Mouse (Mus musculus): Measurements from ENCODE around the gene Wdr31. TPM values are rescaled to one million over a fixed set of nuclear protein-coding genes. Genes with fewer than 3 reads are reported as not detected.

Gene Wdr31
- 6.3 and 7.9 TPM in 2 replicates for polyA plus RNA-seq (2014; fragmentation: Nextera tagmentation; extraction: Ambion mirVana)

DNA sequence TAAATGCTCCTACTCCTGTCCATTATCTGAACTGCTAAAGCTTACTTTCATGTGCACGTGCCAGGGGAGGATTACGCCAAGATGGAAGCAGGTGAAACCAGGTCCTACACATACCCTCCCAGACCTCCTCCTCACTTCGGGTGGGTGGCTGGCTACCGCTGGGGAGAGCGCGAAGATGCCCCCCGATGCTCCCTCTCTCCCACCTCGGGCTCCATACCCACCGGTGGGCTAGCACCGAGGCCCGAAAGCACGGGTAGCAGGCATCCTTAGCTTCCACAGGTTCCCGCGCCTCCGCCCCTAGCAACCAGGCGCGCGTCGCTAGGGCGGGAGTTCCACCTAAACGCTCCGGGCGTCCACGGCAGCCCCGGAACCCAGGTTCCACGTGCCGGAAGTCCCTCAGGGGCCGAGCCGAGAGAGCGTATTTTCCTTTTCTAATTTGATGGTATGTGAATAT lies at the start of gene Wdr31:
Gene Wdr31 (minus strand): TSS at position 299 of the 454 bp plus-strand sequence.
- Histone ChIP-seq H3K9me3 (ENCODE audit: control insufficient read depth, low read length) (no peaks in the 10 kb centered on the region), H3K27me3 (ENCODE audit: control insufficient read depth, insufficient read depth, low read length) (no peaks in the 10 kb centered on the region), H3K4me3 (ENCODE audit: low read depth, low read length) (peak within 1 kb of the TSS; percentile 55), H3K27ac (ENCODE audit: low read depth, low read length) (no peak within 1 kb of the TSS), H3K4me2 (peak within 1 kb of the TSS; percentile 87), H3K36me3 (ENCODE audit: control insufficient read depth, insufficient read depth, low read length) (no peaks in the 10 kb centered on the region), H3K9ac (ENCODE audit: low read length) (peak within 1 kb of the TSS; percentile 74), H3K4me1 (ENCODE audit: control insufficient read depth, insufficient read depth, low read length) (peaks cover 7% of the 10 kb centered on the region; the same call in 1 of the 2 replicates)
- DNase-seq (ENCODE audit: low spot score, missing footprints) (peak; percentile 99), ATAC-seq (ENCODE audit: low FRiP score) (peak; percentile 93)
- 2% methylated on average over 30 of the region's 30 CpGs for WGBS

GRCm38 (mm10) chr4:62519849-62520233 lies 49.1 kb upstream of the Wdr31 start, which contains the start of gene Alad:
TSS of gene Alad (minus strand) at chr4:62519918.
- Histone ChIP-seq H3K27ac (ENCODE audit: low read depth, low read length) (peak within 1 kb of the TSS; percentile 67), H3K9me3 (ENCODE audit: control insufficient read depth, low read length) (no peaks in the 10 kb centered on the region), H3K4me1 (ENCODE audit: control insufficient read depth, insufficient read depth, low read length) (peaks cover 23% of the 10 kb centered on the region), H3K4me2 (peak within 1 kb of the TSS; percentile 70), H3K36me3 (ENCODE audit: control insufficient read depth, insufficient read depth, low read length) (no peaks in the 10 kb centered on the region), H3K4me3 (ENCODE audit: low read depth, low read length) (peak within 1 kb of the TSS; percentile 65), H3K27me3 (ENCODE audit: control insufficient read depth, insufficient read depth, low read length) (no peaks in the 10 kb centered on the region), H3K9ac (ENCODE audit: low read length) (peak within 1 kb of the TSS; percentile 79)
- under 1% methylated on average over 37 of the region's 37 CpGs for WGBS
- DNase-seq (ENCODE audit: low spot score, missing footprints), result no peak
- peak; percentile 90 for ATAC-seq (ENCODE audit: low FRiP score)

DNA sequence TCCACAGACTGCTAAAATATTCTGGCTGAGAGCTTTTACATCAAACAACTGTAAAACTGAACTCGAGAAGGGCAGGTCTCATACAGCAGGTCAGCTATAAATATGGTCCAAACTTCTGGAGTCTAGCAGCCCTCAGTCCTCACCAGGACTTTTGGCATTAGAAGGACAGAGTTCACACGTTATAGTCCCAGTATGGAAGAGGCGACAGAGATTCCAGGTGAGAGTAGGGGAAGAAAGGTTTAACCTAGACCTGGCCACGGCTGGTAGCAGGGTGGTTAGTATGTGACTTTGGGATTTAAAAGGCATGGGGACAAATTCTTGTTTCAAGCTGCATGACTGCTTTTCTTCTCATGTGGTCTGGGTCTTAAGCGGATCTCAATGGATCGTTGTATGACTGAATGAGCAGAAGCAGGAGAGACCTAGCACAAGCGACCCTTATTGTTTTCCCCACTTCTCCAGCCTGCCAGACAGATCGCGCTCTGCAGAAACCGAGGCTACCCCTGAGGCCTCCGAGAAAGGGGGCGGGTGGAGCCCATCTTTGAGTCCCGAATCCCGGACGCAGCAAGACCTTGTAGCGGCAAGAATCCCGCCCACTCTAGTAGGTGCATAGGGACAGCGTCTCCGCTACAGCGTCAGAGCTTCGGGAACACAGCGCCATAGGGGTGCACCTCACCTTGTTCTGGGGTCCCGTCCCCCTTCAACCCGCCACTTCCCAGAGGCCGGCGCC lies 48.6 kb upstream of the Wdr31 start:
- WGBS, result 2% methylated on average over 26 of the region's 26 CpGs
- ATAC-seq (ENCODE audit: low FRiP score) (peak; percentile 82), DNase-seq (ENCODE audit: low spot score, missing footprints) (peak; percentile 98)
- Histone ChIP-seq H3K9me3 (ENCODE audit: control insufficient read depth, low read length) (no peaks in the 10 kb centered on the region), H3K27me3 (ENCODE audit: control insufficient read depth, insufficient read depth, low read length) (no peaks in the 10 kb centered on the region), H3K4me2 (peak overlapping the region; percentile 70), H3K4me3 (ENCODE audit: low read depth, low read length) (peak overlapping the region; percentile 65), H3K36me3 (ENCODE audit: control insufficient read depth, insufficient read depth, low read length) (no peaks in the 10 kb centered on the region), H3K27ac (ENCODE audit: low read depth, low read length) (peak overlapping the region; percentile 67; the same call in 1 of the 2 replicates), H3K4me1 (ENCODE audit: control insufficient read depth, insufficient read depth, low read length) (peaks cover 19% of the 10 kb centered on the region), H3K9ac (ENCODE audit: low read length) (peak overlapping the region; percentile 79)

- peak; percentile 86 for DNase-seq (ENCODE audit: low spot score, missing footprints)
- Histone ChIP-seq H3K4me2 (peak overlapping the region; percentile 70), H3K4me1 (ENCODE audit: control insufficient read depth, insufficient read depth, low read length) (peaks cover 14% of the 10 kb centered on the region), H3K36me3 (ENCODE audit: control insufficient read depth, insufficient read depth, low read length) (no peaks in the 10 kb centered on the region), H3K27me3 (ENCODE audit: control insufficient read depth, insufficient read depth, low read length) (no peaks in the 10 kb centered on the region), H3K27ac (ENCODE audit: low read depth, low read length) (no peak overlapping the region), H3K9ac (ENCODE audit: low read length) (peak overlapping the region; percentile 79; the same call in 1 of the 2 replicates), H3K4me3 (ENCODE audit: low read depth, low read length) (peak overlapping the region; percentile 65), H3K9me3 (ENCODE audit: control insufficient read depth, low read length) (no peaks in the 10 kb centered on the region)
- WGBS, result 56% methylated on average over 13 of the region's 13 CpGs
- ATAC-seq (ENCODE audit: low FRiP score), result peak; percentile 8; the same call in 1 of the 2 replicates
Measured at GRCm38 (mm10) chr4:62518416-62519121, 47.9 kb upstream of the Wdr31 start.

- WGBS, result 86% methylated on average over 10 of the region's 10 CpGs
- Histone ChIP-seq H3K9ac (ENCODE audit: low read length) (no peak overlapping the region), H3K36me3 (ENCODE audit: control insufficient read depth, insufficient read depth, low read length) (peaks cover 5% of the 10 kb centered on the region; the same call in 1 of the 2 replicates), H3K4me1 (ENCODE audit: control insufficient read depth, insufficient read depth, low read length) (peaks cover 14% of the 10 kb centered on the region), H3K27ac (ENCODE audit: low read depth, low read length) (no peak overlapping the region), H3K9me3 (ENCODE audit: control insufficient read depth, low read length) (no peaks in the 10 kb centered on the region), H3K27me3 (ENCODE audit: control insufficient read depth, insufficient read depth, low read length) (no peaks in the 10 kb centered on the region), H3K4me2 (peak overlapping the region; percentile 9; the same call in 1 of the 2 replicates), H3K4me3 (ENCODE audit: low read depth, low read length) (no peak overlapping the region)
- DNase-seq (ENCODE audit: low spot score, missing footprints) (no peak), ATAC-seq (ENCODE audit: low FRiP score) (no peak)
Measured at GRCm38 (mm10) chr4:62517538-62518415, 47.1 kb upstream of the Wdr31 start.

DNA sequence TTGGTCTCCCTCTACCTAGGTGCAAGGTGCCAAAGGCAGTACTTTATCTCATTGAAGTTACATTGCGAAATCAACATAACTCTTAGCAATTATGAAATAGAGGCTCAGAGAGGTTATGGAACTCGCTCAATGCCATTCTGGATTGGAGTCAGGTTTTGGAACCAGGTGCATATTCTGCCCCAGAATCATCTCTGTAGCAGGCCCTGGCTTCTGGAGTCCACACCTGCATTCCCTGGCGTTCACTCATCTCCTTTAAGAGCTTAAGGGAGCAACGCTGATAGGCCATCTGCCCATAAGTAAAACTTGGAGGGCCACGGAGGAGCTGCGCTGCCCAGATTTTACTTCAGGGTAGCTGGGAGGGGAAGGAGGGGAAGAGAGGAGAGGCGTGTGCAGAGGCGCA lies 46.4 kb upstream of the Wdr31 start:
- ATAC-seq (ENCODE audit: low FRiP score), result no peak
- Histone ChIP-seq H3K9ac (ENCODE audit: low read length) (no peak overlapping the region), H3K4me3 (ENCODE audit: low read depth, low read length) (no peak overlapping the region), H3K36me3 (ENCODE audit: control insufficient read depth, insufficient read depth, low read length) (peaks cover 6% of the 10 kb centered on the region; the same call in 1 of the 2 replicates), H3K9me3 (ENCODE audit: control insufficient read depth, low read length) (no peaks in the 10 kb centered on the region), H3K27me3 (ENCODE audit: control insufficient read depth, insufficient read depth, low read length) (no peaks in the 10 kb centered on the region), H3K27ac (ENCODE audit: low read depth, low read length) (no peak overlapping the region), H3K4me2 (peak overlapping the region; percentile 9; the same call in 1 of the 2 replicates), H3K4me1 (ENCODE audit: control insufficient read depth, insufficient read depth, low read length) (peaks cover 14% of the 10 kb centered on the region)
- WGBS, result 92% methylated on average over 8 of the region's 8 CpGs
- no peak for DNase-seq (ENCODE audit: low spot score, missing footprints)

- no peak overlapping the region for H3K27ac ChIP-seq (ENCODE audit: low read depth, low read length)
- H3K4me3 ChIP-seq (ENCODE audit: low read depth, low read length), result no peak overlapping the region
- ATAC-seq (ENCODE audit: low FRiP score), result no peak
- no peaks in the 10 kb centered on the region for H3K9me3 ChIP-seq (ENCODE audit: control insufficient read depth, low read length)
- DNase-seq (ENCODE audit: low spot score, missing footprints), result no peak
- H3K4me2 ChIP-seq, result no peak overlapping the region
- H3K36me3 ChIP-seq (ENCODE audit: control insufficient read depth, insufficient read depth, low read length), result peaks cover 8% of the 10 kb centered on the region; the same call in 1 of the 2 replicates
- WGBS, result 82% methylated on average over 1 of the region's 1 CpGs
- peaks cover 14% of the 10 kb centered on the region for H3K4me1 ChIP-seq (ENCODE audit: control insufficient read depth, insufficient read depth, low read length)
- H3K27me3 ChIP-seq (ENCODE audit: control insufficient read depth, insufficient read depth, low read length), result no peaks in the 10 kb centered on the region
- no peak overlapping the region for H3K9ac ChIP-seq (ENCODE audit: low read length)
Measured at GRCm38 (mm10) chr4:62516579-62516978, 45.9 kb upstream of the Wdr31 start.

GRCm38 (mm10) chr4:62516079-62516478 lies 45.4 kb upstream of the Wdr31 start:
- H3K27me3 ChIP-seq (ENCODE audit: control insufficient read depth, insufficient read depth, low read length), result no peaks in the 10 kb centered on the region
- H3K9ac ChIP-seq (ENCODE audit: low read length), result peak overlapping the region; percentile 30; the same call in 1 of the 2 replicates
- H3K9me3 ChIP-seq (ENCODE audit: control insufficient read depth, low read length), result no peaks in the 10 kb centered on the region
- no peak for ATAC-seq (ENCODE audit: low FRiP score)
- H3K36me3 ChIP-seq (ENCODE audit: control insufficient read depth, insufficient read depth, low read length), result peaks cover 11% of the 10 kb centered on the region; the same call in 1 of the 2 replicates
- H3K4me1 ChIP-seq (ENCODE audit: control insufficient read depth, insufficient read depth, low read length), result peaks cover 14% of the 10 kb centered on the region
- DNase-seq (ENCODE audit: low spot score, missing footprints), result no peak
- no peak overlapping the region for H3K4me2 ChIP-seq
- H3K27ac ChIP-seq (ENCODE audit: low read depth, low read length), result no peak overlapping the region
- no peak overlapping the region; the same call in 1 of the 2 replicates for H3K4me3 ChIP-seq (ENCODE audit: low read depth, low read length)
- WGBS, result 38% methylated on average over 2 of the region's 2 CpGs
